Mouse (Mus musculus): Measurements from ENCODE around the gene 1700092M07Rik. TPM values are rescaled to one million over a fixed set of nuclear protein-coding genes. Genes with fewer than 3 reads are reported as not detected.

1700092M07Rik gene
- polyA plus RNA-seq, 1 experiment from 2014 or later, result 1.9 TPM

DNA sequence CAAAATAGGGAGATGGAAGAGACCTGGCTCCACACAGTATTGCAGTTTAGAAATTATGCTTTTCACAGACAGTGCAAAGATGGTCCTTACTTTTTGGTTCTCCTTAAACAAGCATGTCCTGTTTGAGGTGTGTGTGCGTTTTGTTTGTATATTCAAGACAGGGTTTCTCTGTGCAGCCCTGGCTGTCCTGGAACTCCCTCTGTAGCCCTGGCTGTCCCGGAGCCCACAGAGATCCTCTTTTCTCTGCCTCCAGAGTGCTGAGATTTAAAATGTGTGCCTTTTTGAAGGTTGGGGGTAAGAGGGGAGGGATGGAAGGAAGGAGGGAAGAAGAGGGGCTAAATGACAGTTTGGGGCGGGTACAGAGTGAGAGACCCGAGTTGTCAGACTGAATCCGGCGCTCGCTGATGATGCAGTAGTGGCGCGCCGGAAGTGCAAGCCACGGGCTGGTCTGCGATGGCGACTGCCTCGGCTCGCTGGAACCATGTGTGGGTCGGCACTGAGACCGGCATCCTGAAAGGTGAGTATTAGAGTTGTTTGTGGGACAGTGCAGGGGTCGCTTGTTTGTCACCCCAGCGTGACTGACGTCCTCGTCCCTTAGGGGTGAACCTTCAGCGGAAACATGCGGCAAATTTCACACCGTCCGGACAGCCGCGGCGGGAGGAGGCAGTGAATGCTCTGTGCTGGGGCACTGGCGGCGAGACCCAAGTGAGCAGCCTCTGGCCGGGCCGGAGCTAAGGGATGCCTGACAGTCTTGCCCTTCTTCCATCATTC is 4.9 kb upstream of the 1700092M07Rik start, which contains the start of gene Wdr74:
Wdr74 (plus strand) TSS at position 439 of the 771 bp plus-strand sequence.
- no peaks in the 10 kb centered on the region for H3K27me3 ChIP-seq
- peaks cover 20% of the 10 kb centered on the region for H3K4me1 ChIP-seq
- peak within 1 kb of the TSS; percentile 67 for H3K27ac ChIP-seq
- H3K4me3 ChIP-seq, result peak within 1 kb of the TSS; percentile 95
- H3K9ac ChIP-seq, result peak within 1 kb of the TSS; percentile 81
- WGBS, result under 1% methylated on average over 32 of the region's 32 CpGs
- peaks cover 32% of the 10 kb centered on the region for H3K36me3 ChIP-seq (ENCODE audit: poor library complexity, severe bottlenecking)
- H3K9me3 ChIP-seq (replicated peaks), result no peaks in the 10 kb centered on the region
- peak within 1 kb of the TSS; percentile 94 for H3K4me2 ChIP-seq
- ATAC-seq, result peak; percentile 98

DNA sequence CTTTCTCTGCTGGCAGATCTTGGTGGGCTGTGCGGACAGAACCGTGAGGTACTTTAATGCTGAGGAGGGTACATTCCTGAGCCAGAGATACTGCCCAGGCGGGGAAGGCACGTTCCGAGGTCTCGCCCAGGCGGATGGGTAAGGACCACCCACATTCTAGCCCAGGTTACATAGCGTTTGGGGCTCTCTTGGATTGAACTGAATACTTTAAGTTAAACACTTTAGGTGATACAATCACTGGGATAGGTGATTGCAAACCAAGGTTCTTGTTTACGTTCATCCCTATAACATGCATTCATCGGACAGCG is 4.4 kb upstream of the 1700092M07Rik start:
- peak overlapping the region; percentile 94 for H3K4me2 ChIP-seq
- peaks cover 33% of the 10 kb centered on the region for H3K36me3 ChIP-seq (ENCODE audit: poor library complexity, severe bottlenecking)
- WGBS, result 3% methylated on average over 11 of the region's 11 CpGs
- no peaks in the 10 kb centered on the region for H3K9me3 ChIP-seq (replicated peaks)
- peak overlapping the region; percentile 81 for H3K9ac ChIP-seq
- ATAC-seq, result no peak
- H3K4me3 ChIP-seq, result peak overlapping the region; percentile 95
- H3K27ac ChIP-seq, result peak overlapping the region; percentile 57
- peaks cover 25% of the 10 kb centered on the region for H3K4me1 ChIP-seq
- no peaks in the 10 kb centered on the region for H3K27me3 ChIP-seq

DNA sequence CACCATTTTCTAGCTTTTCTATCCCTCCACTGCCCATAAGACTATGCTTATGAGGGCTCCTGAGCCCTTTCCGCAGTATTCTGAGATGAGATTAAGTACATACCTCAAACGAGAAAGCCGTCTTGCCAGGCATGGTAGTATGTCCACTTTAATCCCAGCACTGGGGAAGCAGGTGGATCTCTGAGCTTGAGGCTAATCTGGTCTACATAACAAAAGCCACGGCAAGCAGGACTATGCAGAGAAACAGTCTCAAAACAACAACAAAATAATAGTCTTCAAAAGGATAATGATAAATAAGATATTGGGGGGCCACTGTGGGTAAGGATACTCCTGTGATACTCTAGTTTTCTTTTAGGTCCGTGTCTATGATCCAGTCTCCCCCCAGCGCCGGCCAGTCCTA is 1.6 kb upstream of the 1700092M07Rik start:
- H3K4me3 ChIP-seq, result no peak overlapping the region
- H3K27me3 ChIP-seq, result no peaks in the 10 kb centered on the region
- WGBS, result 95% methylated on average over 7 of the region's 7 CpGs
- ATAC-seq, result no peak
- H3K36me3 ChIP-seq (ENCODE audit: poor library complexity, severe bottlenecking), result peaks cover 46% of the 10 kb centered on the region
- H3K4me2 ChIP-seq, result no peak overlapping the region
- no peak overlapping the region for H3K27ac ChIP-seq
- H3K4me1 ChIP-seq, result peaks cover 38% of the 10 kb centered on the region
- H3K9me3 ChIP-seq (replicated peaks), result no peaks in the 10 kb centered on the region
- no peak overlapping the region for H3K9ac ChIP-seq

DNA sequence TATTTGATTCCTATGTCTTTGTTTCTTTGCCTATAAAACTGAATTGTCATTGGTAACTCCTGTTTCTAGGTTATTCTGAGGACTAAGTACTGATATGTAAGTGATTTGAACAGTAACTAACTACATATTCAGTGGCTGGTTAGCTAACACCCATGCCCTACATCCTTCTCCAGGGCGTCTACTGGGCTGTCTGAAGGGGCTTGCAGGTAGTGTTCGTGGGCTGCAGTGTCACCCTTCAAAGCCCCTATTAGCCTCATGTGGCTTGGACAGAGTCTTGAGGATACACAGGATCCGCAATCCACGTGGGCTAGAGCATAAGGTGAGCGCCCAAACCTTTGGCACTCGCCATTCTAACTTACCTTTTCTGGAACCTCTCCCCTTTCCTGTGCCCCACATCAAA is 872 bp upstream of the 1700092M07Rik start:
- no peak overlapping the region for H3K4me2 ChIP-seq
- H3K4me1 ChIP-seq, result peaks cover 38% of the 10 kb centered on the region
- no peak for ATAC-seq
- H3K27me3 ChIP-seq, result no peaks in the 10 kb centered on the region
- H3K27ac ChIP-seq, result no peak overlapping the region
- H3K4me3 ChIP-seq, result no peak overlapping the region
- peaks cover 52% of the 10 kb centered on the region for H3K36me3 ChIP-seq (ENCODE audit: poor library complexity, severe bottlenecking)
- WGBS, result 92% methylated on average over 6 of the region's 6 CpGs
- H3K9ac ChIP-seq, result no peak overlapping the region
- H3K9me3 ChIP-seq (replicated peaks), result no peaks in the 10 kb centered on the region

DNA sequence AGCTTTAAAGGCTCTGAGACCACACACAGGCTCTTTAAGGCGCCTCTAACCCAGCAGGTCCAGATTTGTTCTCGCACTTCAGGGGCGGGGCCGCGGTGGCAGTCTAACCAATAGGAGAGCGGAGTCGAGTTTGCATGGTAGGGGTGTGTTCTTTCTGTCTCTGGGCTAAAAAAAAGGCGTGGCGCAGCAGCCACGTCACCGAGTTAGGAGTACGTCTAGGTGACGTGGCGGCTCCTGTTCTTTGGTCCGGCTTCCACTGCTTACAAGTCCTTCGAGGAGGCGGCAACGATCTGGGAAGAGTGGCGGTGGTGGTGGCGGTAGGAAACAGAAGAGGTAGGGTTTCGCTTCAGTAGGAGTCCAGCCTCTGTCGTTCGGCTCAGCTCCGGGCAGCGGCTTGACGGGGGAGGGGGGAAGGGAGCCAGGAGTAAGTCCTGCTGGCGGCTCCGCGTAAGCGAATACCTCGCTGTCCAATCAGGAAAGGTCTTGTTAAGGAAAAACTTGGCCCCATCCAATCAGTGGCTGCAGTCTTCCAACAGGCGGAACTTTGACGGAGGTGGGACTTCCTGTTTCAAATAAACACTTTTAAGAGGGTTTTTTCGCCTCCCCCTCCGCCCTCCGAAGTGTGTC is 838 bp downstream of the 1700092M07Rik start, which contains the start of gene Stx5a:
Stx5a (plus strand) TSS at position 171 of the 627 bp plus-strand sequence.
- Histone ChIP-seq H3K27me3 (no peaks in the 10 kb centered on the region), H3K36me3 (ENCODE audit: poor library complexity, severe bottlenecking) (peaks cover 70% of the 10 kb centered on the region), H3K4me2 (peak within 1 kb of the TSS; percentile 98), H3K9ac (peak within 1 kb of the TSS; percentile 90), H3K4me1 (peaks cover 29% of the 10 kb centered on the region), H3K4me3 (peak within 1 kb of the TSS; percentile 97), H3K9me3 (replicated peaks) (no peaks in the 10 kb centered on the region), H3K27ac (peak within 1 kb of the TSS; percentile 94)
- peak; percentile 99 for ATAC-seq
- under 1% methylated on average over 36 of the region's 36 CpGs for WGBS

DNA sequence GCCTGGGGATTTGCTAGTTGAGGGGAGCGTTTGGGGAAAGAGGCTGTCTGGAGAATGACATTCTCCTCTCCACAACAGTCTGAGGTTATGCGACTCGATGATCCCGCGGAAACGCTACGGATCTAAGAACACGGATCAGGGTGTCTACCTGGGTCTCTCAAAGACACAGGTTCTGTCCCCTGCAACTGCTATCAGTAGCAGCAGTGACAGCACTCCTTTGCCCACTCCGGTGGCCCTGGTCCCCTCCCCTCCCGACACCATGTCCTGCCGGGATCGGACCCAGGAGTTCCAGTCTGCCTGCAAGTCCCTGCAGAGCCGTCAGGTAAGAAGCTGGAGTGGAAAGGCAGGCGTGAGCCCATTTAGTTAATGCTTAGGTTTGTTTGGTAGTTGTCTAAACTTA is 1.7 kb downstream of the 1700092M07Rik start:
- no peak for ATAC-seq
- H3K4me2 ChIP-seq, result peak overlapping the region; percentile 98
- peak overlapping the region; percentile 97 for H3K4me3 ChIP-seq
- WGBS, result 23% methylated on average over 14 of the region's 14 CpGs
- H3K4me1 ChIP-seq, result peaks cover 22% of the 10 kb centered on the region
- peaks cover 78% of the 10 kb centered on the region for H3K36me3 ChIP-seq (ENCODE audit: poor library complexity, severe bottlenecking)
- H3K9ac ChIP-seq, result peak overlapping the region; percentile 90
- H3K27ac ChIP-seq, result peak overlapping the region; percentile 58; the same call in 1 of the 2 replicates
- no peaks in the 10 kb centered on the region for H3K27me3 ChIP-seq
- H3K9me3 ChIP-seq (replicated peaks), result no peaks in the 10 kb centered on the region

DNA sequence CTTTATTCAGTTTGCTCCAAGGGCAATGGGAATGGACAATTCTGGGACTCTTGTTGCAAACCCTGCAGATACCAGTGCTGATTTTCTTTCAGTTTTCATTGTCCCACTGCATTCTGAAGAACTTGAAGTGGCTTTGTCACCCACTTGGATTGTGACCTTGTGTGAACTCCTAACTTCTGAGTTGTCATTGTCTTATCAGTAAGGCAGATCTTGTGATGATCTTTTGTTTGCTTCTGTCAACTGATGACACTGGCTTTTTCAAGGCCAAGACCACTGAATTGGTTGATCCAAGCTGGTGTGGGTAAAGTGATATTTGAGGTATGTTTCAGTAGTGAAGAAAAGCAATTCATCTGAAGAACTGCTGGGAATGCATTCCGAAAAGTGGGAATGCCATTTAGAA is 4.9 kb downstream of the 1700092M07Rik start:
- Histone ChIP-seq H3K27me3 (no peaks in the 10 kb centered on the region), H3K9me3 (replicated peaks) (no peaks in the 10 kb centered on the region), H3K4me3 (no peak overlapping the region), H3K4me1 (peaks cover 19% of the 10 kb centered on the region), H3K9ac (no peak overlapping the region), H3K27ac (no peak overlapping the region), H3K36me3 (ENCODE audit: poor library complexity, severe bottlenecking) (peaks cover 80% of the 10 kb centered on the region), H3K4me2 (no peak overlapping the region)
- no peak for ATAC-seq
- WGBS, result 98% methylated on average over 1 of the region's 1 CpGs

DNA sequence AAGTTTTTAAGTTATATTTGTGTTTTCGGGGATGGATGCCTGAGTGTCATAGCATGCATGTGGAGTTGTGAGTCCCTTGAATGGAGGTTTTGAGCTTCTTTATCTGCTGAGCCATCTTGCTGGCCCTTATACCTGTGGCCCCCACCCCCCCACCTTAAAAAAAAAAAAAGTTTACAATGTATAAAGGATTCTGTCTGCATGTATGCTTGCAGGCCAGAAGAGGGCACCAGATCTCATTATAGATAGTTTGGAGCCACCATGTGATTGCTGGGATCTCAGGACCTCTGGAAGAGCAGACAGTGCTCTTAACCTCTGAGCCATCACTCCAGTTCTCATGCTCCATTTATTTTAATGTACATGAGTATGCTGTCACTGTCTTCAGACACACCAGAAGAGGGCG is 6.8 kb downstream of the 1700092M07Rik start:
- peaks cover 95% of the 10 kb centered on the region for H3K36me3 ChIP-seq (ENCODE audit: poor library complexity, severe bottlenecking)
- H3K4me2 ChIP-seq, result no peak overlapping the region
- 72% methylated on average over 2 of the region's 2 CpGs for WGBS
- H3K4me3 ChIP-seq, result no peak overlapping the region
- no peak overlapping the region for H3K27ac ChIP-seq
- no peak for ATAC-seq
- no peak overlapping the region for H3K9ac ChIP-seq
- H3K9me3 ChIP-seq (replicated peaks), result no peaks in the 10 kb centered on the region
- H3K4me1 ChIP-seq, result peaks cover 8% of the 10 kb centered on the region
- H3K27me3 ChIP-seq, result no peaks in the 10 kb centered on the region

DNA sequence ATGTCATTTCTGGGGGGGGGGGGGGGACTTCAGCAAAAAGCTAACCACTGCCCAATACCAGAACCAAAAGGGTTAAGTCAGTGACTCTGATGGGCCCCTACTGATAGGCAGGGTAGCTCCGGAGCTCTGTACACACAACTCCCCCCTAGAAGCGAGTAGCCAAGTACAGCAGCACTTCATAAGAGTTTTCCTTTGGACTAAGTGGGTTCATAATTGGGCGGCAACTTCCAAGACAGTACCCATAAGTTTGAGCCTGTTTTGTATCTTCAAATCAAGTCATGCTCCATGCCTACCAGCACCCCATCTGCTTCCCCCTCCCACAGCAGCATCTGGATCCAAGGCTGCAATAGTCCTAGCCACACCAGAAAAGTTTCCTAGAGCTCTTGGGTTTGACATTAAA is 15.1 kb downstream of the 1700092M07Rik start:
- H3K9ac ChIP-seq, result no peak overlapping the region
- no peak for ATAC-seq
- no peak overlapping the region for H3K27ac ChIP-seq
- H3K4me2 ChIP-seq, result peak overlapping the region; percentile 85
- H3K9me3 ChIP-seq (replicated peaks), result no peaks in the 10 kb centered on the region
- peaks cover 46% of the 10 kb centered on the region for H3K36me3 ChIP-seq (ENCODE audit: poor library complexity, severe bottlenecking)
- H3K4me1 ChIP-seq, result peaks cover 26% of the 10 kb centered on the region
- H3K27me3 ChIP-seq, result no peaks in the 10 kb centered on the region
- 85% methylated on average over 3 of the region's 3 CpGs for WGBS
- no peak overlapping the region for H3K4me3 ChIP-seq

DNA sequence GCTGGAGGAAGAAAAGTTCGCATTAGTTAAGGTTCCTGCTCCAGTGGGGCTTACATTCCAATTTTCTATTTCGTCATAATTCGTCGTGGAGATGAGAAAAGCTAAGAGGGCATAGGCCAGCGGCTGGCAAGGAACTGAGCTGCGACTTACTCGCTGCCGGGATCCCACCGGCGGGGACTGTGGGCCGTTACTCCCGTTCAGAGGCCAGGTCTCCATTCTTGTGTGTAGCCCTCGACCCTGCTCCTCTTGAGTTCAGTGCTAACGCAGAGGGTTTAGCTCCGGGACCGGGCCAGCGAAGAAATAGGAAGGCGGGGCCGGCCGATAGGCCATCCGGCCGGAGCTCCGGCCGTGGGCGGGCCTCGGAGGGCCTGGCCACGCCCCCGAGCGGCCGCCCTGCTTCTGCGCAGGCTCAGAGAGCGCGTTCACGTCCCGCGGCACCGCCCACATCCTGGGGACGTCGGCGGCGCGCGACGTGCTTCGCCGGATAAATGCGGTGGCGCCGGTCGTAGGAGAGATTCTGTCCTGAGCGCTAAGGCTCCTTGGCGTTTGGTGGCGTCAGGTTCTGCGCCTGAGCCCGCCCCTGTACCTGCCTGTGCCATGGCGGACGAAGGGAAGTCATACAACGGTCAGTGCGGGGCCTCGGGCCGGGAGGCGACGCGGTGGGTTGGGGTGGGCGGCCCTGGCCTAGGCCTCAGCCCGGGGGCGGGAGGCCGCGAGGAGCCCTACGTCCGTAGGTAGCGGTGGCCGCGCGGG is 16.3 kb downstream of the 1700092M07Rik start, which contains the start of gene Nxf1:
Nxf1 (plus strand) TSS at position 439 of the 753 bp plus-strand sequence.
- peak within 1 kb of the TSS; percentile 85 for H3K27ac ChIP-seq
- peaks cover 38% of the 10 kb centered on the region for H3K36me3 ChIP-seq (ENCODE audit: poor library complexity, severe bottlenecking)
- peak within 1 kb of the TSS; percentile 85 for H3K4me2 ChIP-seq
- peak; percentile 95 for ATAC-seq
- peak within 1 kb of the TSS; percentile 96 for H3K4me3 ChIP-seq
- under 1% methylated on average over 74 of the region's 75 CpGs for WGBS
- H3K9ac ChIP-seq, result peak within 1 kb of the TSS; percentile 95
- peaks cover 26% of the 10 kb centered on the region for H3K4me1 ChIP-seq
- H3K9me3 ChIP-seq (replicated peaks), result no peaks in the 10 kb centered on the region
- no peaks in the 10 kb centered on the region for H3K27me3 ChIP-seq

DNA sequence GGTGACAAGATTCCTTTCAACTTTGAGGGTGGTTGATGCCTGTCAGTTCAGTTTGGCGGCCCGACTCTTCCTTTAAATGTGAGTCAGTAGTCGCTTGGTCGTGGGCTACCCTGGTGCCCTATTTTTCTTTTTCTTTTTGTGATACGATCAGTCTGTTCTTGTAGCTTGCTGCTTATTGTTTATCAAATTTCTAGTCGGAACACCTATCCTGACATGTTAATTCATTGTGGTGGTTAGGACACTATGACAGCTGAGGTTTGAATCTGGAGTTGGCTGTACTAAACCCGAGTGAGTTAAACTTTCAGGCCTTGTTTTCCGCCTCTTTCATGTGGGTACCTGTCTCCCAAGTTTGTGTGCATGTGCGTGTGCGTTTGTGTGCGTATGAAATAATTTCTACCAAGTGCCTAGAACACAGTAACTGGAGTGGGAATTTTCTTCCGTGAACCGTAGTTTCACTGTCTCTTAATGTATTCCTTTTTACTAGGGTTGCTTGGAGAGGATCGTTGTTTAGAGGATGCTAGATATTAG is 17.0 kb downstream of the 1700092M07Rik start:
- no peaks in the 10 kb centered on the region for H3K27me3 ChIP-seq
- peak overlapping the region; percentile 85 for H3K4me2 ChIP-seq
- peak overlapping the region; percentile 95 for H3K9ac ChIP-seq
- ATAC-seq, result no peak
- no peaks in the 10 kb centered on the region for H3K9me3 ChIP-seq (replicated peaks)
- H3K4me1 ChIP-seq, result peaks cover 26% of the 10 kb centered on the region
- WGBS, result 6% methylated on average over 14 of the region's 14 CpGs
- H3K27ac ChIP-seq, result peak overlapping the region; percentile 85
- H3K36me3 ChIP-seq (ENCODE audit: poor library complexity, severe bottlenecking), result peaks cover 37% of the 10 kb centered on the region
- H3K4me3 ChIP-seq, result peak overlapping the region; percentile 96

DNA sequence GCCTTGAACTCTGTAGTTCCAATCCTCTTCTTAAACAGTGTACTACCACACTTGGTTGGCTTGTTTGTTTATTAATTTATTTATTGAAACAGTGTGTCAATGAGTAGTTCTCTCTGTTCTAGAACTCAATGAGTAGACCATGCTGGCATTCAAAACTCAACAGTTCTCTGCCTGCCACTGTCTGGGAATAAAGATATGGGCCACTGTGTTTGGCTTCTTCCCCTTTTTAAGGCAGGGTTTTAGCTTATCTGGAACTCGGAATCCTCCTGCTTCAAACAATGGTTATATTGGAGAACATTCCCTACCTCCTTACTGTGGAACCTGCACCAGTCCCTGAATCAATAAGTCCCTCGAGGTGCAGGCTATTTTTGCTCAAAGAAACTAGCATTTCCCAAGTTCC is 18.4 kb downstream of the 1700092M07Rik start:
- Histone ChIP-seq H3K36me3 (ENCODE audit: poor library complexity, severe bottlenecking) (peaks cover 38% of the 10 kb centered on the region), H3K4me2 (no peak overlapping the region), H3K9ac (no peak overlapping the region), H3K4me1 (peaks cover 26% of the 10 kb centered on the region), H3K9me3 (replicated peaks) (no peaks in the 10 kb centered on the region), H3K27ac (no peak overlapping the region), H3K27me3 (no peaks in the 10 kb centered on the region), H3K4me3 (no peak overlapping the region)
- no peak for ATAC-seq
- WGBS, result 98% methylated on average over 2 of the region's 2 CpGs
